Mouse (Mus musculus): ENCODE results near the gene Zfp493. TPM values are rescaled to one million over a fixed set of nuclear protein-coding genes. Genes with fewer than 3 reads are reported as not detected.

Gene Zfp493
- 2.1 to 3.1 TPM (median 2.7 TPM) in 4 replicates for total RNA-seq (2023)

GRCm38 (mm10) chr13:67779265-67780221 lies at the start of gene Zfp493:
Gene Zfp493, plus strand, starts transcription at chr13:67779693.

GRCm38 (mm10) chr13:67754333-67755306 lies 24.9 kb upstream of the Zfp493 start, which contains the start of gene Zfp85:
Gene Zfp85, minus strand, starts transcription at chr13:67755228.

GRCm38 (mm10) chr13:67813710-67814660 lies 34.5 kb downstream of the Zfp493 start, which contains the start of gene Zfp273:
Gene Zfp273, plus strand, starts transcription at chr13:67813740.

GRCm38 (mm10) chr13:67830911-67831336 lies 51.4 kb downstream of the Zfp493 start, which contains the start of gene Gm10037:
Gene Gm10037, plus strand, starts transcription at chr13:67831106.

Other genes starting within 250 kb of the Zfp493 start
- 6.5 to 8.0 TPM (median 6.8 TPM) in 4 replicates for gene Zfp748, start 225.9 kb upstream of the Zfp493 start, total RNA-seq (2023)
- 14.8 to 18.5 TPM (median 16.9 TPM) in 4 replicates for gene Zfp729b, start 170.0 kb upstream of the Zfp493 start, total RNA-seq (2023)
- 0.60 to 5.3 TPM (median 1.4 TPM) in 4 replicates for gene Gm49345, start 141.9 kb upstream of the Zfp493 start, total RNA-seq (2023)
- gene Zfp729a, start 141.9 kb upstream of the Zfp493 start, total RNA-seq (2023): 10.7 to 16.3 TPM (median 13.5 TPM) in 4 replicates
- 9.3 to 12.7 TPM (median 11.0 TPM) in 4 replicates for gene Zfp738, start 92.6 kb upstream of the Zfp493 start, total RNA-seq (2023)
- gene Zfp65, start 50.5 kb upstream of the Zfp493 start, total RNA-seq (2023): 12.0 to 16.3 TPM (median 13.1 TPM) in 4 replicates
- 3.5 to 4.9 TPM (median 4.5 TPM) in 4 replicates for gene Zfp85, start 24.5 kb upstream of the Zfp493 start, total RNA-seq (2023)
- 3.5 to 5.1 TPM (median 4.0 TPM) in 4 replicates for gene Zfp273, start 34.0 kb downstream of the Zfp493 start, total RNA-seq (2023)
- 2.0 to 3.4 TPM in 2 of 4 replicates, not detected in the others for gene Gm10037, start 51.4 kb downstream of the Zfp493 start, total RNA-seq (2023)
- not detected in 4 replicates for gene BC048507, start 83.6 kb downstream of the Zfp493 start, total RNA-seq (2023)